Mouse (Mus musculus) lung, postnatal 14 days (tissue): Measurements from ENCODE around the gene Bsdc1.
"Not testable (repeated sequence)": the region's sequence is repeated elsewhere in the genome, so short reads cannot be mapped to it uniquely, and the experiment has no call there.

ENCODE experiments used
- DNase-seq: peaks from one replicate; pipeline ENCODE4 v3.0.0; 2021

Gene Bsdc1

DNA sequence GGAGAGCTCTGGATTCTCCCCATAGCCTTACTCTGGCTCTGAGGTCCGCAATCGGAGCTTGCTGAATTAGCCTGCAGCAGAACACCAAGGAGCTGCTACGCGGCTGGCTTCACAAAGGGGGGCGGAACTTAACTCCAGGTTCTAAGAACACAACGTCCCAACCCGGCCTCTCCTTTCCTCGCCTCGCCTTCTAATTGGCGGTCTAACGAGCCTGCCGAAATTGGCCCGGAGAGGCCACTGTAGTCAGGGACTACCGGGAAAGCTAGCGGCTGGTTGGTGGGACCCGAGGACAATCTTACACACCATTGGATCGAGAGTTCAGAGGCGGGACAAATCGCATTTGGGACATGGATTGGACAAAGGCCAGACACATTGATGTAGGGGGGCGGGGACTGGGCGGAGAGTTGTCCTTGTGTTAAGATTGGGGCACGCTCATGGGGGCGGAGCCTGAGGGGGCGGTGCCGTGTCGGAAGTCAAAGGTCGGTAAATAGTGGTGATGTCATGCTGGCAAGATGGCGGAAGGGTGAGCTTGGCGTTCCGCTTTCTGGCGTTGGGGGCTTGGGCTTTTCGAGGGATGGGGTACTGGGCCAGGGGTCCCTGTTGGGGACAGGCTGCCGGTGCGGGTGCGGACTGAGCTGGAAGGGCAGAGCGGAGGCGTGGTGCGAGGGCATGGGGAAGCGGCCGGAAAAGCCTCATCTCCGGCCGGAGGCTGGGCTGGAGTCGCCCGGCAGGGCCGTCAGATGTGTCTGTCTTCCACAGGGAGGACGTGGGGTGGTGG lies at the start of gene Bsdc1:
TSS of gene Bsdc1 (plus strand) at position 399 of the 778 bp plus-strand sequence.
- DNase-seq, result peak; percentile 100

- DNase-seq, result no peak
These were observed 45.5 kb upstream of the Bsdc1 start for GRCm38 (mm10) chr4:129415892-129416291.

DNA sequence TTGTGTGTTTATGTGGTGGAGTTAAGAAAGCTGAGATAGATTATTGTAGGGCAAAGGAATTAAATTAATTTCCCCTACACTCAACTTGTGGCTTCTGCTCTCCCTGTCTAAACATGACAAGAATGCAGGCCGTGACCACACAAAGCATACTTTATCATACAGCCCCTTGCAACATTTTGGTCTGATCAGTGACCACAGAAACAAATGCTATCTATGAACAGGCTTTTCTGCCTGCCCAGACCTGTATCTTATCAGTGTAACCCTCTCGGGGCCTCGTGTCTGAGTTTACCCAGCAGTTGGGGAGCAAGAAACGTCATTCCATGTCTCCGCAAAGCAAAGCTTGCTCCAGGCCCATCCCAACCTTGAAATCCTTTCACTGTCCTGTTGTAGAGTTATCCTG lies 44.9 kb upstream of the Bsdc1 start:
- DNase-seq, result no peak

DNA sequence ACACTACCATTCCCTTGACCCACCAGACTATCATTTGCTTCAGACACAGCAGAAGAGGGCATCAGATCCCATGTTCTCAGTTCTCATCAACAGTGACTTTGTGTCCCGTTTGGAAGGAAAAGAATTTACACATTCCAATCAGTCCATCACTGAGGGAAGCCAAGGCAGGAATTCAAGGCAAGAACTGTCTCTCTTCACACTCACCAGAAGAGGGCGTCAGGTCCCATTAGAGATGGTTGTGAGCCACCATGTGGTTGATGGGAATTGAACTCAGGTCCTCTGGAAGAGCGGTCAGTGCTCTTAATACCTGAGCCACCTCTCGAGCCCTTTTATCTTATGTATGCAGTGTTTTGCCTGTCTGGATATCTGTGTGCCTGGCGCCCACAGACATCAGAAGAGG lies 43.1 kb upstream of the Bsdc1 start:
- no peak for DNase-seq

DNA sequence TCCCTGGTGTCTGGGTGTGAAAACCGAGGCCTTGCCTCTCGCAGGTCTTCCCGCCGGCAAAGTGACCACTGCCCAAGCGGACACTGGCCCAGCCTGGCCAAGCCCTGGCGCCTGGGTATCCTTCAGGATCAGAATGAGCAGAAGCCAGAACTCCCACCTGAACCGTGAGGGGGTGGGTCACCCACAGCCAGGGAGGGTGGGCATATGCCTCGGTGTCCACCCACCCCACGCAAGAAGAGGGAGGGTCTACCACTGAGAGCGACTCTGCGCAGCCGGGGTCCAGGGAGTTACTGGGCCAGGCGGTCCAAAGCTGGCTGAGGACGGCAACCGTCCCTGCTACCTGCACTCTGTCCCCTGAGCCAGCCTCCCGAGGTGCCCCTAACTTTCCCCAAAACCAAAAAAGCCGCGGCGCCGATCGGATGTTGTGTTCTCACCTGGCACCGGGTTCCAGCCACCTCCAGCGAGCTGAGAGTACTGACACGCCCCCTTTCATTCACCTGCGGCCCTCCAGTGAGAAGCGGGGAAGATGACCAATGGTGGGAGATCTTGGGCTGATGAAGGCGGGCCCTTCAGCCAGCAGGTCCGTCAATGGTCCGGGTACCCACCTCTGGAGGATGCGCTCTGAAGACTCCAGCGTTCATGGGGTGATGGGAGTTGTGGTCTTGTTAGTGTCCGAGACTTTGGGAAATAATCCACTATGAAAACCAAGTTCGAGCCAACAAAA lies 20.9 kb upstream of the Bsdc1 start, which contains the start of gene Zbtb8b:
TSS of gene Zbtb8b (minus strand) at position 514 of the 724 bp plus-strand sequence.
- DNase-seq, result peak; percentile 43

- DNase-seq, result peak; percentile 33
These were observed 20.2 kb upstream of the Bsdc1 start for GRCm38 (mm10) chr4:129441145-129441544.

DNA sequence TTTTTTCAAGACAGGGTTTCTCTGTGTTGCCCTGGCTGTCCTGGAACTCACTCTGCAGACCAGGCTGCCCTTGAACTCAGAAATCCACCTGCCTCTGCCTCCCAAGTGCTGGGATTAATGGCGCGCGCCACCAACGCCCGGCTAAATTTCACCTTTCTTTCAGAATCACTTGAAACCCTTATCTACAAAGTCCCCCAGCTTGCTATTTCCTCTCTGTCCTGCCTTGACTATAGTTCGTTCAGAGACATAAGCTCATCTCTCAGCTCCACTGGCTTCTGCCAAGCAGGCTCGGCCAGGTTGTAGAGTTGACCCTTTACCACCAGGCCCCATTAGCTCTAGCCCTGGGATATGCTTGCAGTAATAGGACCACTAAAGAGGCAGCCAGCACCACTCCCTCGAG lies 14.0 kb upstream of the Bsdc1 start:
- no peak for DNase-seq

GRCm38 (mm10) chr4:129447778-129448563 lies 13.4 kb upstream of the Bsdc1 start:
- no peak for DNase-seq

DNA sequence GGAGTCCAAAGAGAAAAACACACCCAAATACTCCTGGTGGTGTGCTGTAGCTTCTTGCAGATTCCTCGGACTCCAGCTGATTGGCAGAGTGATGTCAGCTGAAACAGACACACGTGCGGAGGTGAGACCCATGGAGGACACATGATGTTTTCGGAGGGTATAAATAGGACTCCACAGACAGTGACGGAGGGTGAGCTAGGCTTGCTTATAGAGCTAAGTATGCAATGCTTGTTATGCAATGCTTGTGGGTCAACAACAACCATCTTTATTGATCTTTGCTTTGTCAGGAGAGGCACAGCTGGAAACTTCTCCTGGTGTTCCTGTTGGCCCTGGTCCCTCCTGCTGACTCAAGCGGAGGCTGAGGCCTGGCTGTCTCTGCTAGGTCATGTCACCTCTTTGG lies 12.7 kb upstream of the Bsdc1 start:
- no peak for DNase-seq

- DNase-seq, result no peak
These were observed 10.5 kb upstream of the Bsdc1 start for GRCm38 (mm10) chr4:129450851-129451250.

DNA sequence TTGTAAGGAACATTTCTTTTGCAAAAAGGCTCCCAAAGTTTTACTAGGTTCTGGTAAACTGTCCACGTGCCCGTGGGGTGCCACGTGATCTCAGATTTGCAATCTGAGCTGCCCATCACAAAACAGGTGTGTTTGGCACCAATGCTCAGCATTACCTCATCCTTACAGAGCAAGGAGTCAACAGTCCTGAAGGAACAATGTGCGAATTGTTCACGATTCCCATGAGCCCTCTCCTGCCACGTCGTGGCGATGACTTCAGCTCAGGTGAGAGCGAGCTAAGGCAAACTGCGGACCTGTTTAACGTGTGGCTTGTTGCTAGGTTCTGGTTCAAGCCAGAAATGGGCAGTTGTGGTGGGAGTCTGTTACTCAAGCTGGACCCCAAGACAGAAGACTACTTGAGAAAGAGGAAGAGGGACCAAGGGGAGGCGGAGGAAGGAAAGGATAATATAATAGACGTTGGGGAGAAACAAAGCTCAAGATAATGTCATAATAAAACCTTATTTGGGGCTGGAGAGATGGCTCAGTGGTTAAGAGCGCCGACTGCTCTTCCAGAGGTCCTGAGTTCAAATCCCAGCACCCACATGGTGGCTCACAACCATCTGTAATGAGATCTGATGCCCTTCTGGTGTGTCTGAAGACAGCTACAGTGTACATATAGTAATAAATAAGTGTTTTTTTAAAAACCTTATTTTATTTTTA lies 9.8 kb upstream of the Bsdc1 start:
- no peak for DNase-seq

DNA sequence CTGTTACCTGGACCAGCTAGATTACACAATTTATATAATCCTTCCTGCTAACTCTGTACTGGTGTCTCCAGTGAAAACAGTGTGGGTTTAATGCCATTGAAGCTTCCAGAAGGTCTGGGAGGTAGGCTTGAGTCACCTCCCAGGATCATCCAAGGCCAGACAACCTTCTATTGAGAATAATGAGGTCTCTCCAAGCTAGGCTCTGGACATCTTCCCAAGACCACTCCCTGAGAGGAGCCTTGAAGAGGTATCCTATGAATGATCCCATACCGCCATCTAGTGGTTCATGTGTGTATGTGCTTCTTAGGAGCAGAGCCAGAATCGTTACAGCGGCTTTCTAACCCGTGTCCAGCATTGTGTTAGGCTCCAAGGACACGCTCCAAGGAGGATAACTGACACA lies 6.1 kb upstream of the Bsdc1 start:
- DNase-seq, result peak; percentile 76

DNA sequence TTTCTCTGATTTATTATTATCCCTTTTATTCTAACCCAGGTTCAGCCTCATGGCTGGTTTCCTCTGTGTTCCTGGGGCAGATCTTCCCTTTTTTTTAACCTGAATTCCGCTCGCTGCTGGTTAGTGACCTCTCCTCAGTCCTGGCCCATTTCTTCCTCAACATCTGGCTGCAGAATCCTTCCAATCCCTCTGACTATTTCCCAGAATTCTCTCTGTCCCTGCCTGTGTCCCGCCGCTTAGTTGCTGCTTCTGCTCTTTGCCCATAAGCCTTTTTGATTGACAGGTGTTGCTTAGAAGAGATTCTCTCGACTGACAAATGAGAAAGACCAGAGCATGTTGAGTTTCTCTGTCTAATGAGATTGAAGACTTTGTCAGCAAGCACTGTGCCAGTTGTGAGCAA lies 5.3 kb upstream of the Bsdc1 start:
- DNase-seq, result no peak

DNA sequence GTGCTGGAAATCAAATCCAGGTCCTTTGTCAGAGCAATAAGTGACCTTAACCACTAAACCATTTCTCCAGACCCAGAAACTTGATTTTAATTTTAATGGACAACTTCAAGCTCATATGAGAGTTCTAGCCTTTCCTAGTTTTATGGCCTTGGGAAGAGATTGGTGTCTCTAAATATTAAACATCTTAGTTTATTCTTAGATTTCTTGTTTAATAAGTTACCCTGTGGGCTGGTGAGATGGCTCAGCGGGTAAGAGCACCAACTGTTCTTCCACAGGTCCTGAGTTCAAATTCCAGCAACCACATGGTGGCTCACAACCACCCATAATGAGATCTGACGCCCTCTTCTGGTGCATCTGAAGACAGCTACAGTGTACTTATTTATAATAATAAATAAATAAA lies 4.1 kb upstream of the Bsdc1 start:
- DNase-seq, result not testable (repeated sequence)

DNA sequence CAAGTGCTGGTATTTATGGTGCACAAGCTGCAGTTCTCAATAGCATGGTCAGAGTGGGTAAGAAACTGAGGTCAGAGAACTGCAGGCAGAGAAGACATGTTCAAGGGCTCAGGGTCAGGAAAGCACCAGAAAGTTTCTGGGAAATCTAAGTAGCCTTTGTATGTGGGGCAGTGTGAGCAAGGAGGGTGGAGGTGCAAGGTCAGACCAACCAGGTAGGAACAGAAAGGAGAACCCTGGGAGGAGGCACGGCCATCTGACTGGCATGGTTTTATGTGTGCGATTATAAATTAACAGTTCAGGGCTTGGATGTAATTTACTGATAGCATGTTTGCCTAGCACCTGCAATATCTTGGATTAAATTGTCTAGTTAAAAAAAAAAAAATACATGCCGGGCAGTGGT lies 1.7 kb upstream of the Bsdc1 start:
- DNase-seq, result no peak

- DNase-seq, result no peak
These were observed 576 bp upstream of the Bsdc1 start for GRCm38 (mm10) chr4:129460827-129461182.

DNA sequence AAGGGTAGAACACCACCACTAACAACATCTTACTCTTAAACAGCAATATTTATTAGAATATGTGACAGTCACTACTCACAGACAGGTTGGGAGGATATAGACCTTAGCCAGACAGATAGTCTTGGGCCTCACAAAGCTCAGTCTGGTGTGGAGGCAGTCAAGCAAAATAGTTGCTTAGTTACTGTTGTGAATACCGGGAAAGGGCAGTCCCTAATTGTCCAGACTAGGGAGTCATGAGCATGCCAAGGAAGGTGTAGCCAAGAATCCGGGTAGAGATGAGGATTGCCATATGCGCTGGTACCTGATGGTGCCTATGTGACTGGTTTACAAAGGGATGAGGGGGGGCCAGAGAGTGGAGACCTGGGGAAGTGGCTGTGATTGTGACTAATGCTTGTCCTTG lies 737 bp downstream of the Bsdc1 start:
- no peak for DNase-seq

GRCm38 (mm10) chr4:129463097-129464059 lies 2.0 kb downstream of the Bsdc1 start:
- DNase-seq, result no peak

- DNase-seq, result no peak
These were observed 3.0 kb downstream of the Bsdc1 start for GRCm38 (mm10) chr4:129464286-129464815.

- no peak for DNase-seq
These were observed 14.7 kb downstream of the Bsdc1 start for GRCm38 (mm10) chr4:129476047-129476446.

GRCm38 (mm10) chr4:129479863-129480262 lies 18.5 kb downstream of the Bsdc1 start:
- no peak for DNase-seq
